Mouse (Mus musculus): ENCODE measurements around the gene Slc36a2.

Slc36a2 gene

GRCm38 (mm10) chr11:55184246-55184645, 631 bp downstream of the Slc36a2 start:
- no peak for DNase-seq (ENCODE audit: inconsistent ontology term)

- DNase-seq (ENCODE audit: inconsistent ontology term), result no peak
Observed at GRCm38 (mm10) chr11:55183124-55183523, 1.8 kb downstream of the Slc36a2 start.

GRCm38 (mm10) chr11:55179856-55180255, 5.0 kb downstream of the Slc36a2 start:
- DNase-seq (ENCODE audit: inconsistent ontology term), result no peak

- DNase-seq (ENCODE audit: inconsistent ontology term), result no peak
Observed at GRCm38 (mm10) chr11:55178830-55179229, 6.0 kb downstream of the Slc36a2 start.

- DNase-seq (ENCODE audit: inconsistent ontology term), result no peak
Observed at GRCm38 (mm10) chr11:55170501-55170900, 14.4 kb downstream of the Slc36a2 start.

- no peak for DNase-seq (ENCODE audit: inconsistent ontology term)
Observed at GRCm38 (mm10) chr11:55168914-55169313, 16.0 kb downstream of the Slc36a2 start.

- DNase-seq (ENCODE audit: inconsistent ontology term), result no peak
Observed at GRCm38 (mm10) chr11:55168504-55168903, 16.4 kb downstream of the Slc36a2 start.

GRCm38 (mm10) chr11:55165748-55166147, 19.1 kb downstream of the Slc36a2 start:
- DNase-seq (ENCODE audit: inconsistent ontology term), result no peak

GRCm38 (mm10) chr11:55164723-55165122, 20.2 kb downstream of the Slc36a2 start:
- peak; percentile 20 for DNase-seq (ENCODE audit: inconsistent ontology term)

GRCm38 (mm10) chr11:55162670-55163069, 22.2 kb downstream of the Slc36a2 start:
- peak; percentile 24 for DNase-seq (ENCODE audit: inconsistent ontology term)

GRCm38 (mm10) chr11:55158785-55159359, 26.0 kb downstream of the Slc36a2 start:
- peak; percentile 49 for DNase-seq (ENCODE audit: inconsistent ontology term)

- no peak for DNase-seq (ENCODE audit: inconsistent ontology term)
Observed at GRCm38 (mm10) chr11:55155070-55155421, 29.8 kb downstream of the Slc36a2 start.

GRCm38 (mm10) chr11:55154398-55155069, 30.3 kb downstream of the Slc36a2 start:
- no peak for DNase-seq (ENCODE audit: inconsistent ontology term)

GRCm38 (mm10) chr11:55151608-55152007, 33.3 kb downstream of the Slc36a2 start, which contains the start of gene Slc36a3:
Gene Slc36a3 (minus strand): TSS chr11:55151708.
- DNase-seq (ENCODE audit: inconsistent ontology term), result no peak

GRCm38 (mm10) chr11:55148461-55148860, 36.4 kb downstream of the Slc36a2 start:
- DNase-seq (ENCODE audit: inconsistent ontology term), result no peak

GRCm38 (mm10) chr11:55147423-55147822, 37.5 kb downstream of the Slc36a2 start:
- DNase-seq (ENCODE audit: inconsistent ontology term), result no peak

- DNase-seq (ENCODE audit: inconsistent ontology term), result no peak
Observed at GRCm38 (mm10) chr11:55146855-55147254, 38.0 kb downstream of the Slc36a2 start.

- DNase-seq (ENCODE audit: inconsistent ontology term), result no peak
Observed at GRCm38 (mm10) chr11:55144011-55144410, 40.9 kb downstream of the Slc36a2 start.

GRCm38 (mm10) chr11:55141502-55141901, 43.4 kb downstream of the Slc36a2 start:
- DNase-seq (ENCODE audit: inconsistent ontology term), result no peak

- DNase-seq (ENCODE audit: inconsistent ontology term), result no peak
Observed at GRCm38 (mm10) chr11:55137646-55138045, 47.2 kb downstream of the Slc36a2 start.

GRCm38 (mm10) chr11:55136770-55137547, 47.9 kb downstream of the Slc36a2 start:
- DNase-seq (ENCODE audit: inconsistent ontology term), result no peak

GRCm38 (mm10) chr11:55134871-55135270, 50.0 kb downstream of the Slc36a2 start:
- DNase-seq (ENCODE audit: inconsistent ontology term), result peak; percentile 61

GRCm38 (mm10) chr11:55134407-55134806, 50.5 kb downstream of the Slc36a2 start:
- DNase-seq (ENCODE audit: inconsistent ontology term), result no peak
